Mouse (Mus musculus): Measurements from ENCODE around the gene Creb5.

GRCm38 (mm10) chr6:53733999-53734398 is 446.9 kb downstream of the Creb5 start:
- TF ChIP-seq CTCF (IDR thresholded peaks at IDR 0.05; ENCODE audit: control insufficient read depth, insufficient read depth, insufficient read length) (no peak), USF1 (IDR thresholded peaks at IDR 0.05; ENCODE audit: low read depth) (no peak), MYOD1 (IDR thresholded peaks at IDR 0.05; ENCODE audit: control insufficient read depth, insufficient read length, low read depth) (no peak), MYOG (IDR thresholded peaks at IDR 0.05; ENCODE audit: control insufficient read depth, extremely low read depth, insufficient read length) (no peak), MAX (IDR thresholded peaks at IDR 0.05) (no peak), CEBPB (IDR thresholded peaks at IDR 0.05; ENCODE audit: low read depth) (no peak)
